Mouse (Mus musculus) ES-E14 (cell line): Measurements from ENCODE around the gene Batf3.

Experiments used
- CHD2 ChIP-seq: IDR thresholded peaks from 2 replicates; pipeline ENCODE4 v1.6.1; 2014; ENCODE audit warnings: mild to moderate bottlenecking, low read depth, low read length, inconsistent platforms
- HCFC1 ChIP-seq: IDR thresholded peaks from 2 replicates; pipeline ENCODE4 v1.6.1; 2012; ENCODE audit warnings: low read length, inconsistent platforms, borderline replicate concordance; ENCODE audit not compliant: insufficient read depth
- MAFK ChIP-seq: IDR thresholded peaks from 2 replicates; pipeline ENCODE4 v1.6.1; 2014; ENCODE audit warnings: mild to moderate bottlenecking, low read depth, low read length, inconsistent platforms; ENCODE audit not compliant: insufficient read depth

GRCm38 (mm10) chr1:191153052-191153451, 55.4 kb downstream of the Batf3 start:
- TF ChIP-seq HCFC1 (no peak), CHD2 (no peak), MAFK (no peak)
